Mouse (Mus musculus): ENCODE results near the gene Tmem132b. TPM values are rescaled to one million over a fixed set of nuclear protein-coding genes. Genes with fewer than 3 reads are reported as not detected.
"Not testable (repeated sequence)": the region's sequence is repeated elsewhere in the genome, so short reads cannot be mapped to it uniquely, and the experiment has no call there.

Tmem132b gene
- 0.64 and 0.97 TPM in 2 replicates for polyA plus RNA-seq (2016; fragmentation: Nextera tagmentation; extraction: Ambion mirVana)

DNA sequence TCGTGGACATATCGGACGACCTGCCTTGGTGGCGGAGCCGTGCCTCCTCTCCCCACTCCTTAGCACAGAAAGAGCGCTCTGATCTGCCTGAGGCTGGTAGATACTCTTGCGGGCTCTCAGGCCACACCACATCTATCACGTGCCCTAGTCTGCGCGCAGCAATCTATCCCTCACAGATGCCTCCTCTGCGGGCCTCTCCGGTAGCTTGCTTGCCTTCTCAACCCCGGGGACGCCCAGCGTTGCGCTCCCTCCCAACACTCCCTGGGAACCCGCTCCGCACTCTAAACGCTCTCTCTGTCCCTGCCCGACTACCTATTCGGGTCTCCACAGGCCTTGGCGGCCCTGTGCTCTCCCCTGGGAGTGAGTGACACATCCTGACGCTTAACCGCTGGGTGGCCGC lies at the start of gene Tmem132b:
Tmem132b (plus strand) TSS at position 141 of the 400 bp plus-strand sequence.
- WGBS = 2% methylated on average over 24 of the region's 25 CpGs
- H3K27me3 ChIP-seq = peaks cover 69% of the 10 kb centered on the region
- H3K27ac ChIP-seq = no peak within 1 kb of the TSS
- peak; percentile 50; the same call in 1 of the 2 replicates for ATAC-seq (ENCODE audit: insufficient number of reproducible peaks, insufficient read depth, low FRiP score, low TSS enrichment)
- H3K36me3 ChIP-seq = no peaks in the 10 kb centered on the region
- no peaks in the 10 kb centered on the region for H3K9me3 ChIP-seq
- H3K4me3 ChIP-seq = peak within 1 kb of the TSS; percentile 51
- H3K4me2 ChIP-seq (replicated peaks) = peak within 1 kb of the TSS; percentile 91
- peak within 1 kb of the TSS; percentile 45 for H3K9ac ChIP-seq
- H3K4me1 ChIP-seq = peaks cover 8% of the 10 kb centered on the region

DNA sequence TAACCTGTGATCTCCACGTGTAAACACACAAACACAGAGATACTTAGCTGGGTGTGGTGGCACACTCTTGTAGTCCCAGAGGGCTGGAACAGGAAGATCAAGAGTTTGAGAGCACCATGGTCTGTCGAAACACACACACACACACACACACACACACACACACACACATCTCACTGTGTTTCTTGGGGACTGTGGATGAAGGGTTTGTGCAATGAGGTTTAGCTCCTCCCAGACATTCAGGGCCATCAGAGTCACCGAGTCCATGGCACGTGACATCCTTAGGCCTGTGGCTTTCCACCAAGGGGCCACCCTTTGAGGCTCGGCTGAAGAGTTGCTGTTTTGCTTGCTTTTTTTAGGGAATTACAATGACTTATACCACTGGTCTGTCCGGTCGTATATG lies 49.1 kb upstream of the Tmem132b start:
- Histone ChIP-seq H3K27me3 (no peaks in the 10 kb centered on the region), H3K27ac (no peak overlapping the region), H3K9ac (no peak overlapping the region), H3K4me1 (peaks cover 12% of the 10 kb centered on the region), H3K4me2 (replicated peaks) (no peak overlapping the region), H3K36me3 (peaks cover 23% of the 10 kb centered on the region), H3K9me3 (no peaks in the 10 kb centered on the region), H3K4me3 (no peak overlapping the region)
- no peak for ATAC-seq (ENCODE audit: insufficient number of reproducible peaks, insufficient read depth, low FRiP score, low TSS enrichment)
- 92% methylated on average over 7 of the region's 7 CpGs for WGBS

DNA sequence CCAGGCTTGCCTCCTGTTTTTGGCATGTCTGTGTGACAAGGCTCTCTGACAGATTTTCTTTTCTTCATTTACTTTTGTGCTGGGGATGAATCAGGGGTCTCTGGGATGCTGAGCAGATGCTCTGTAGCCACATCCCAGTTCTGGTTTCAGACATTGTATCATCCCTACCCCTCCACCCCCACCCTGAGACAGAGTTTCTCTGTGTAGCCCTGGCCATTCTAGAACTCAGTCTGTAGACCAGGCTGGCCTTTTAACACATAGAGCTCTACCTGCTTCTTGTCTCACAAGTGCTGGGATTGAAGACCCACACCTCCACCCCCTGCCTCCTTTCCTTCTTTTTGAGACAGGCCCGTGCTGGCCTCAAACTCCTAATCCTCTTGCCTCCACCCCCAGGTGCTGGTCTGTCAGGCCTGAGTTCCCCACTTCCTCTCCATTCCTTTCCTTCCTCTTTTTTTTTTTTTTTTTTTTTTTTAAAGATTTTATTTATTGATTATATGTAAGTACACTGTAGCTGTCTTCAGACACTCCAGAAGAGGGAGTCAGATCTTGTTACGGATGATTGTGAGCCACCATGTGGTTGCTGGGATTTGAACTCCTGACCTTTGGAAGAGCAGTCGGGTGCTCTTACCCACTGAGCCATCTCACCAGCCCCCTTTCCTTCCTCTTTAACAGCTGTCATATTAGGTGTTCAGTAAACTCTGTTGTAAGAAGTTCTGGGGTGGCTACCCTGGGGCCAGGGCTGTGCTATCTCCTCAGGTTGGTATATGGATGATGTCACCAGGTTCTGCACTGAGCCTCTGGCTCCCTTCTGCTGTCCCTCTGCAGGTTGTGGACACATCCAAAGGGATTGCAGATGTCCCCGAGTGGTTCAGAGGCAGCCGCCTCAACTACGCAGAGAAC lies 47.6 kb upstream of the Tmem132b start:
- H3K9ac ChIP-seq = no peak overlapping the region
- no peak overlapping the region for H3K27ac ChIP-seq
- WGBS = 77% methylated on average over 6 of the region's 6 CpGs
- H3K27me3 ChIP-seq = no peaks in the 10 kb centered on the region
- no peak overlapping the region for H3K4me2 ChIP-seq (replicated peaks)
- no peaks in the 10 kb centered on the region for H3K9me3 ChIP-seq
- no peak for ATAC-seq (ENCODE audit: insufficient number of reproducible peaks, insufficient read depth, low FRiP score, low TSS enrichment)
- no peak overlapping the region for H3K4me3 ChIP-seq
- H3K36me3 ChIP-seq = peaks cover 20% of the 10 kb centered on the region
- H3K4me1 ChIP-seq = 0 out of 2 replicates have a peak, but pooled peaks cover 5% of the 10 kb centered on the region

DNA sequence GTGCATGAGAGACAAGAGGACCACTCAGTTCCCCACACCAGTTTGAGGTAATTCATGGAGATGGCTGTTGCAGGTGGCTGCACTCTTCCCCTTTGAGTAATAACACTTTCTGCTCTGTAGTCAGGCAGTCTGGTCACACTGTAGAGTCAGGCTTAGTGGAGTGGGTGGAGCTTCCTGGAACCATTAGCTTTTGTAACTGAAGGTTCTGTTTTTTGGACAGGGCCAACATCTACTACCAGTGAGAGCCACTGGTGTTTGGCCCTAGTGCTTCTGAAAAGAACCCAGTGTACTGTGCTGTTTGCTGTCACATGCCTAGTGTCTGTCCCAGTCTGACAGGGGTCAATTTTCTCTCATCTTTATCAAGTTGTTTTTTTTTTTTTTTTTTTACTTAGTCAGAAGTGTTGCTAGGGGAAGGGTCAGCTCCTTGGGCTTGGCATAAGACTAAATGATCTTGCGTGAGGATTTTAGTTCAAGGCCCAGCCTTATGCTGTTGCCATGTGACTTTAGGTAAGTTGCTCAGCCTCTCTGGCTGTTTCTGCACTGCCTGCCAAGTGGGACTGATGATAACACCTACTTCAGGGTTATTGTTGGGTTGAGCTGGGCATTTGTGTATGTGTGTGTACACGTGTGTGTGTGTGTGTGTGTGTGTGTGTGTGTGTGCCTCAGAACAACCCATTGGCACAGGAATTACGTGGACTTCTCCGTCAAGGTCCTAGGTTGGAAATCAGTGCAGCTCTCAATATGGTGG lies 46.4 kb upstream of the Tmem132b start:
- H3K9ac ChIP-seq = no peak overlapping the region
- H3K4me2 ChIP-seq (replicated peaks) = no peak overlapping the region
- H3K4me1 ChIP-seq = 0 out of 2 replicates have a peak, but pooled peaks cover 5% of the 10 kb centered on the region
- H3K27me3 ChIP-seq = no peaks in the 10 kb centered on the region
- peaks cover 28% of the 10 kb centered on the region for H3K36me3 ChIP-seq
- no peak overlapping the region for H3K27ac ChIP-seq
- WGBS = 95% methylated on average over 4 of the region's 4 CpGs
- H3K9me3 ChIP-seq = no peaks in the 10 kb centered on the region
- ATAC-seq (ENCODE audit: insufficient number of reproducible peaks, insufficient read depth, low FRiP score, low TSS enrichment) = no peak
- no peak overlapping the region for H3K4me3 ChIP-seq

DNA sequence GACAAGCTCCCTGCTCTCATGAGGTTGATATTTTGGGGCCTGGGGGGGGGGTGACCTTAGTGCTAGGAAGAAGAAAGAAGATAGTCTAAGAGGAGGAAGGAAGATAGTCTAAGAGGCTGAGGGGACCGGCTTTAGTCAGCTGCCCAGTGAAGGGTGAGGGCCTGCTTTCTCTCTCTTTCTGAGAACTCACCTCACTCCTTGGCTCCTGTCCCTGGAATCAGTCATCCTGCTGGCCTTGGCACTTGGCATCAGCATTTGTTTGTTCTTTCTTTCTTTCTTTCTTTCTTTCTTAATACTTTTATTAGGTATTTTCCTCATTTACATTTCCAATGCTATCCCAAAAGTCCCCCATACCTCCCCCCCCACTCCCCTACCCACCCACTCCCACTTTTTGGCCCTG lies 45.5 kb upstream of the Tmem132b start:
- no peak overlapping the region for H3K9ac ChIP-seq
- no peaks in the 10 kb centered on the region for H3K4me1 ChIP-seq
- whole genome bisulfite sequencing = 100% methylated on average over 1 of the region's 1 CpGs
- no peak overlapping the region for H3K27ac ChIP-seq
- ATAC-seq (ENCODE audit: insufficient number of reproducible peaks, insufficient read depth, low FRiP score, low TSS enrichment) = no peak
- H3K9me3 ChIP-seq = no peaks in the 10 kb centered on the region
- no peak overlapping the region for H3K4me2 ChIP-seq (replicated peaks)
- no peaks in the 10 kb centered on the region for H3K27me3 ChIP-seq
- no peak overlapping the region for H3K4me3 ChIP-seq
- H3K36me3 ChIP-seq = peaks cover 36% of the 10 kb centered on the region

DNA sequence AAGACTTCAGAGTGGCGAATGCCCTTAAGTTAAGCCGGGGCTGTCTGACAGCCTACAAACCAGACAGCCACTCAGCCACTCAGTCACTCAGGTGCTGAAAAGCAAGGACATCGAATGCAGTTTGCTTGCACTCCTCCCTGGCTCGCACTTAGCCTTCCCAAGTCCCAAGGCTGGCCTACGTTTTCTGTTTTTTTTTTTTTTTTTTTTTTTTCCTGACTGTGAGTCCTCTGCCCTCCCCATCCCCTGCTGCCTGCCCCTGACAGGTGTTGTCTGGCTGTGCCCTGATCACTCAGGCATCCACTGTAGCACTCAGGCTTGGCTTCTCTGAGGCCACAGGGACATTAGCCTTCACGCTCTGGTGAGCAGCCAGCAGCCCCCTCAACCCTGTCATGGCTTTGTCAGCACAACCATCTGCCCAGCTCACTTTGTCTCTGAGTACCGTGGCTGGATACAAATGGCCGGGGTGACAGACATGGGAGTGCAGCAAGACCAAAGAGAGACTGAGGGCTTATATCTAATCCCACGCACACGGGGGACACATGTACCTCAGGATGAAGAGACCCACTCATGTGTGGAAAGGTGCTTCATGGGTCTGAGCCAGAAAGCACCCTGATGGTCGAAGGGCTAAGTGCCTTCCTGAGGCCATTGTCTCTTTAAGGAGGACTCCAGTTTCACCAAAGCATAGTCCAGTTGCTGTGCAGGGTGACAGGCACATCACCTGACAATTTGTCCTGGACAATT lies 44.0 kb upstream of the Tmem132b start:
- ATAC-seq (ENCODE audit: insufficient number of reproducible peaks, insufficient read depth, low FRiP score, low TSS enrichment) = no peak
- no peaks in the 10 kb centered on the region for H3K27me3 ChIP-seq
- H3K36me3 ChIP-seq = peaks cover 42% of the 10 kb centered on the region
- H3K4me3 ChIP-seq = no peak overlapping the region
- no peak overlapping the region for H3K9ac ChIP-seq
- no peak overlapping the region for H3K27ac ChIP-seq
- H3K9me3 ChIP-seq = no peaks in the 10 kb centered on the region
- 77% methylated on average over 11 of the region's 11 CpGs for WGBS
- H3K4me2 ChIP-seq (replicated peaks) = no peak overlapping the region
- H3K4me1 ChIP-seq = no peaks in the 10 kb centered on the region

DNA sequence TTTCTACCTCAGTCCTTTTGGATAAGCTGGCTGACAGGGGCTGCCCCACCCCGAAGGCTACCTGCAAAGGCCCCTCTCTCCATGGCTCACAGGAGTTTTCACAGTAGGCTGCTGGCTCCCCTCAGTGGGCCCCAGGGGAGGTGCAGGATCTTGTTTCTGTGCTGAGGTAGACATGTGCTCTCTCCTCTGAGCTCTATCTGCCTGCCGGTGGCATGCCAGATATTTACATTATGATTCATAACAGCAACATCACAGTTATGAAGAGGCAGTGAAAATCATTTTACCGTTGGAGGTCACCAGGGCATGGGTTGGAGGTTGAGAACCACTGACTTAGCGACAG lies 43.5 kb upstream of the Tmem132b start:
- Histone ChIP-seq H3K9me3 (no peaks in the 10 kb centered on the region), H3K4me3 (no peak overlapping the region), H3K27ac (no peak overlapping the region), H3K4me2 (replicated peaks) (no peak overlapping the region), H3K27me3 (no peaks in the 10 kb centered on the region), H3K36me3 (peaks cover 42% of the 10 kb centered on the region), H3K4me1 (no peaks in the 10 kb centered on the region), H3K9ac (no peak overlapping the region)
- ATAC-seq (ENCODE audit: insufficient number of reproducible peaks, insufficient read depth, low FRiP score, low TSS enrichment) = no peak
- WGBS = 62% methylated on average over 4 of the region's 4 CpGs

DNA sequence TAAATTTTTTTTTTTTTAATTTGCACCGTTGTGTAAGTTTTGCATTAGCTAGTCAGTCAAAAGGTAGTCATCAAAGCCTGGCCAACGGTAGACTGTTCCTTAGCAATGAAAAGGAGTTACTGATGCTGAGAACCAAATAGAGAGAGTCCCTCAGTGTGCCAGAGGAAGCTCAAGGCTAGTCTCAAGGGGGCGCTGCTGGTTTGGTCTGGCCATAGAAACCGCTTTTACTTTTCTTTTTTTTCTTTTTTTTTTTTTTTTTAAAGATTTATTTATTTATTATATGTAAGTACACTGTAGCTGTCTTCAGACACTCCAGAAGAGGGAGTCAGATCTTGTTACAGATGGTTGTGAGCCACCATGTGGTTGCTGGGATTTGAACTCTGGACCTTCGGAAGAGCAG lies 42.6 kb upstream of the Tmem132b start:
- H3K4me2 ChIP-seq (replicated peaks); H3K4me3 ChIP-seq; H3K9ac ChIP-seq; H3K4me1 ChIP-seq; H3K9me3 ChIP-seq; H3K27ac ChIP-seq; H3K27me3 ChIP-seq; ATAC-seq (ENCODE audit: insufficient number of reproducible peaks, insufficient read depth, low FRiP score, low TSS enrichment): not testable (repeated sequence)
- peaks cover 37% of the 10 kb centered on the region for H3K36me3 ChIP-seq
- WGBS = 87% methylated on average over 5 of the region's 5 CpGs

DNA sequence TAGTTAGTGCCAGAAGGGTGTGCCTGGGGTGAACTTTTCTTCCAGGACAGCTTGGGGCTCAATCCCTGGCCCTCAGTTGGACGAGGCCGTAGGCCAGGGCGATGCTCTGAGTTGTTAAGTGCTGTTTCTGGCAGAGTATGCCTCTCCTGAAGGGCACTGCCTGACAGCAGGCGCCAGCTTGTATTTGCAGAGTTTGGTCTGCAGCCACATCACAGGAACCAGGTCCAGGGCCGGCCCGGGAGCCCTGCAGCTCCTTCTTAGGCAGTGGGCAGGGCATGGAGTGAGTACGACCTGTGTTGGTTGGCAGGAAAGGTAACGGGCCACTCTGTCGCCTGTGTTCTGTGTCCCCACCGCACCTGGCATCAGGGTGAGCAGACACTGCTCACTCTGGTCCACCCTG lies 40.5 kb upstream of the Tmem132b start:
- Histone ChIP-seq H3K27ac (no peak overlapping the region), H3K9ac (no peak overlapping the region), H3K4me2 (replicated peaks) (no peak overlapping the region), H3K4me3 (no peak overlapping the region), H3K36me3 (peaks cover 41% of the 10 kb centered on the region), H3K27me3 (no peaks in the 10 kb centered on the region), H3K9me3 (no peaks in the 10 kb centered on the region), H3K4me1 (no peaks in the 10 kb centered on the region)
- no peak for ATAC-seq (ENCODE audit: insufficient number of reproducible peaks, insufficient read depth, low FRiP score, low TSS enrichment)
- 88% methylated on average over 10 of the region's 10 CpGs for WGBS

DNA sequence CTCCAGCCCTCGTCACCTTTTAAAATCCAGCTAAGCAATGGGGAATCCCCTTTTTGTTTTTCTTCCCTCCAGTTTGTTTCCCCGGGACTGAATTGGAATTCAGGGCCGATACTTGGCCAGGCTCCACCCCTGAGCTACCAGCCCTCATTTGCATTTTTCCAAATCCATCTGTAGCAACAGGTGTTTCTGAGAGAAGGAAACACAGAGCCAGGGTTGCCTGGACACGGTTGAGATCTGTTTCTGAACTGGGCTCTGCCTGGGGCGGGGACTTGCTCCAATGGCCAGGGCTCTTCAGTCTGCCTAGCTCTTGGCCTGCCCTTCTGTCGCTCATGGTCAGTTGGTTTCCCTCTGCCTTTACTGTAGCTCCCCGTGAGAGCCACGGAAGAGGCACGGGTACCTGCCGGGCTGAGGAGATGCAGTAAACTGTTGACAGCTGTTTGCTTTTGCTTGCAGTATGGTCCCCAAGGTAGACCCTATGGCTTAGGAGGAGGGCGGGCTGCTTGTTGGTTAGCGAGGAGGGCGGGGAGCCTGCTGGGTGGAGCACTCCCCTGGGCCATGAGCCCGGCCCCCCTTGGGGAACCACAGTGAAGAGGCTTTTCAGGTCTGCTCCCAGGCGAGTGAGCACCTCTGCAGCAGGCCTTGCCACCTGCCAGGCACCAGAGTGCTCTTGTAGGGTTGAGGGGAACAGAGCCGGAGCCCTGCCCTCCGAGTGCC lies 39.0 kb upstream of the Tmem132b start:
- Histone ChIP-seq H3K9me3 (no peaks in the 10 kb centered on the region), H3K4me1 (no peaks in the 10 kb centered on the region), H3K27ac (no peak overlapping the region), H3K4me3 (no peak overlapping the region), H3K9ac (no peak overlapping the region), H3K36me3 (peaks cover 41% of the 10 kb centered on the region), H3K4me2 (replicated peaks) (no peak overlapping the region), H3K27me3 (no peaks in the 10 kb centered on the region)
- 0 out of 2 replicates have a peak, but pooled peaks have one; percentile 49 for ATAC-seq (ENCODE audit: insufficient number of reproducible peaks, insufficient read depth, low FRiP score, low TSS enrichment)
- WGBS = 62% methylated on average over 17 of the region's 17 CpGs

DNA sequence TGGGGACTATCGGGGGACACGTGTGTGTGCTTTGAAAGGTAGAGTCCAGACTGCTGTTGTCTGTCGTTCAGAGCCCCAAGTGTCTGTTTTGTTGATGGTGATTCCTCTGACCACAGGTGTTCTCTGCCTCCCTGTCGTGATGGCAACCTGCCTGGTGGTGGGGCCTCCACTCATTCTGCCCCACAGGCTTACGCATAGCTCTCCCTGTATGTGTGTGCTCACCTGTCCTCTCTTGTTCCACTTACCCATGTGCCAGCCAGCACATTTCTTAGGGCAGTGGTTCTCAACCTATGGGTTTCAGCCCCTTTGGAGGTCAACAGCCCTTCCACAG lies 38.5 kb upstream of the Tmem132b start:
- Histone ChIP-seq H3K27me3 (no peaks in the 10 kb centered on the region), H3K27ac (no peak overlapping the region), H3K4me1 (no peaks in the 10 kb centered on the region), H3K4me2 (replicated peaks) (no peak overlapping the region), H3K9me3 (no peaks in the 10 kb centered on the region), H3K9ac (no peak overlapping the region), H3K4me3 (no peak overlapping the region), H3K36me3 (peaks cover 41% of the 10 kb centered on the region)
- ATAC-seq (ENCODE audit: insufficient number of reproducible peaks, insufficient read depth, low FRiP score, low TSS enrichment) = no peak
- WGBS = 62% methylated on average over 5 of the region's 5 CpGs

Data from embryonic facial prominence, embryonic 12.5 days (tissue).